Mouse (Mus musculus) brain, embryonic 18.5 days (tissue): ENCODE measurements around the gene Tgif1.
"Not testable (repeated sequence)": the region's sequence is repeated elsewhere in the genome, so short reads cannot be mapped to it uniquely, and the experiment has no call there.

Experiments used
- DNase-seq: peaks from one replicate; pipeline ENCODE4 v3.0.0-alpha.2; 2012; ENCODE audit warnings: low read depth, low spot score

Tgif1 gene

DNA sequence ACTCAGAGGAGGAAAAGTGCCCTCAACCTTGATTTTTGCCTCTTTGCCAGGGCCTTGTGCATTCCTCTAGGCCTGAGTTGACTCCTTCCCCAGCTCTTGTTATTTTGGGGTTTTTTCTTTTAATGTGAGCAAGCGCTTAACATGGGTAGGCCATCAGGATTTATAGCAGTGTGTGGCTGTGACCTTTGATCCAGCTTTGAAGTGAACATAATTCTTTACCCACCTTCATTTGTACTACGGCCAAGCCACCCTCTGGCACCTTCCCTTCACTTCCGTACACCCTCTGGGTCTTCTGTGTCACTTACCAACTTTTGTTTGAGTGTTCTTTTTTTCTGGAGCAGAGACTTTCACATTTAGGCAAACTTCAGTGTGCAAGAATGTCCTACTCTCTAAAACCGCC lies 10.1 kb downstream of the Tgif1 start:
- no peak for DNase-seq

GRCm38 (mm10) chr17:70838533-70838932 lies 14.8 kb downstream of the Tgif1 start:
- no peak for DNase-seq

GRCm38 (mm10) chr17:70838031-70838430 lies 15.3 kb downstream of the Tgif1 start:
- no peak for DNase-seq

DNA sequence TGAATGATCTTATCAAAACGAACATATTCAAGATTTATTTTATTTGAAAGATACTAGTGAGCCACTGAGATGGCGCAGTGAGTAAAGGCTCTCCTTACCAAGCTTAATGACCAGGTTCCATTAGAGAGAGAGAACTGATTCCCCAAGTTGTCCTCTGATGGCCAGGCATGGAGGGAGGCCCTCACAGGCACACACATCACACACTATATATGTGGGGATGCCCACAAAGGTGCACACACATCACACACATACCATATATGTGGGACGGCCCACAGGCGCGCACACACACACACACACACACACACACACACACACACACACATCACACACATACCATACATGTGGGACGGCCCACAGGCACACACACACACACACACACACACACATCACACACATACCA lies 15.9 kb downstream of the Tgif1 start:
- not testable (repeated sequence) for DNase-seq

GRCm38 (mm10) chr17:70836820-70837219 lies 16.5 kb downstream of the Tgif1 start:
- DNase-seq: no peak

DNA sequence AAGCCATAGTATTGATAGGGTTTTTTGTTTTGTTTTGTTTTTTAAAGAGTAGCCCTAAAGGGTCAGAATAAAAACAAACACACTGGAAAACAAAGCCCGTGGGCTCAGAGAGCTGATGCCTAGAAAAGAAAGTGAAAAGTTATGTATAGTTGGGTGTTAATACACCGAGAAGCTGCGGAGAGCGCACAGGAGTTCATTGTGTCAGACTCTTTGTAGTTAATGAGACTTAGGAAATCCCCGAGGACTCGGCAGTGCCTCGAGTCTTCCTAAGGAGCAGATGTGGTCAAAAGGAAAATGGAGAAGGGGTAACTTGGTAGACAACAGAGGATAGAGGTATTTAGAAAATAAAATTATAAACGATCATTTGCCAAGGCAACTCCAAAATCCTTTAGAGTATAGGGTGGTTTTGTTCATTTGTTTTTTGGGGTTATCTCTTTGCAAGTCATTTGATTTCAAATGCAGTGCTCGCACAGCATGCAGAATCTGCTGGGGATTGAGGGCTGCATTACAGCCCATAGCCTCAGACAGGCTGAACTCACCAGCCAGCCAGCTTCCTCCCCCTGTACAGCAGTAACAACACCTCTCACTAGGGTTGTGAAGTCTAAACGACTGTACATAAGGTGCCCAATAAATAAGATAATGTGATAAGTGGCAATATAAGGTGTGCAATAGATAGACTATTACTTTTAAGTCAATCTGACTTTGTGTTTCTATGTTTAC lies 18.1 kb downstream of the Tgif1 start:
- no peak for DNase-seq

GRCm38 (mm10) chr17:70834430-70834965 lies 18.8 kb downstream of the Tgif1 start:
- DNase-seq: no peak

DNA sequence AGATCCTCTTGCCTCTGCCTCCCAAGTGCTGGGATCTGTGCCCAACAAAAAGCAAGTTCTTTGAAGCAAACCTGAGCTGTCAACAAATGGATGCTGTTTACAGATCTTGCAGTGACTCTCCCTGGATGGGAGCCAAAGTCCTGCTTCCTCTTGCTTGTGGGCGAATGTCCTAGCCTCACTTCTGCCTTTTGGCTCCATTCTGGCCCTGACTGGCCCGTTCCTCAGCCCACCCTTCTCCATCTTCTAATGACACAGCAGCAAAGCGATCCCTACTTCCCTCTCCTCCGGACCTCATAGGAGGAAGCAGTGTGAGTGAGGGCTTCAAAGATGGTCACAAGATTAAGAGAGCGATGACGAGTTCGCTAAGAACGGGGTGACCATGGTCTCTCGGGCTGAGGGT lies 20.8 kb downstream of the Tgif1 start:
- DNase-seq: no peak

DNA sequence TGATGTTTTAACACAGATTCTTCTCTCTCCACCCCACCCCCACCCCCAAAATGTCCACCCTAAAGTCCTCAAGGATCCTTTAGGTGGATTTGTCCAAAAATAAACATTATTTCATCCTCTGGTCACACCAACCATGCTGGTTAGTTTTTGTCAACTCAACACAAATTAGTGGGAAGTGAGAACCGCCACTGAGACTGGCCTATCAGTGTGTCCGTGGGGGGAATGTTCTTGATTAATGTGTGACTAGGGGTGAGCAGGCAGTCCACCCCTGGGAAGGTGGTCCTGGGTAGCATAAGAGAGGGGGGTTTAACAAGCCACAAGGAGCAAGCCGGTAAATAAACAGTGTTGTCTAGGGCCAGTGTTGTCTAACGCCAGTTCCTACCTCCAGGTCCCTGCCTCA lies 21.8 kb downstream of the Tgif1 start:
- no peak for DNase-seq

DNA sequence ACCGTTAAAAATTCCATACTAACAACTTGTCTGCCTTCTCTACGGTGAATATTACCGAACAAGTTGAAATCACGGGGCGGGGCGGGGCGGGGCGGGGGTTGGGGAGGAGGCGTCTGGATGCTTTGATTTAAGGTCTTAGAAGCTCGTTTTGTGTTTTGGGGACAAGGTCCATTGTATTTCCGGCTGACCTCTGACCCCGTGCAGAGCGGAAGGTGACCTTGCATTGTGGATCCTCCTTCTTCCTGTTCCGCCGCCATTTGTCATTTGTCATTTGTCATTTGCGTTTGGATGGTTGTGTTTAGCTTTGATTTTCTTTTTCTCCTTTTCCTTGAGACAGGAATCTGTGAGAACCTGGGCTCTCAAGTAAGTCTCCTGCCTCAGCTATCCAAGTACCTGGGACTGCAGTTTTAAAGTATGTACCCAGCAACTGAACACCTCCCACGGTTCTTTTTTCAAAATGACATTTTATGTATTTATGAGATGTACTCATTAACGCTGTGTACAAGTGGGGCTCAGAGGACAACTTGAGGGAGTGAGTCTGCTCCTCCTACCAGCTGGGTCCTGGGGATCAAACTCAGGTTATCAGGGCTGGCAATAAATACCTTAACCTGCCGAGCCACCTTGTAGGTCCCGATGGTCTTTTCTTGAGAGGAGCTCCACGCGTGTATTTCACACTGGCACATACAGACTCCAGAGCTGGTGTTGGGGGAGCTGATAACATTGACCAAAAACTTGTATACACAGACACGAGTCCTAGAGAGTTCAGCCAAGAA lies 23.2 kb downstream of the Tgif1 start:
- DNase-seq: no peak

GRCm38 (mm10) chr17:70829217-70829616 lies 24.1 kb downstream of the Tgif1 start:
- no peak for DNase-seq

GRCm38 (mm10) chr17:70828569-70828968 lies 24.8 kb downstream of the Tgif1 start:
- DNase-seq: no peak

DNA sequence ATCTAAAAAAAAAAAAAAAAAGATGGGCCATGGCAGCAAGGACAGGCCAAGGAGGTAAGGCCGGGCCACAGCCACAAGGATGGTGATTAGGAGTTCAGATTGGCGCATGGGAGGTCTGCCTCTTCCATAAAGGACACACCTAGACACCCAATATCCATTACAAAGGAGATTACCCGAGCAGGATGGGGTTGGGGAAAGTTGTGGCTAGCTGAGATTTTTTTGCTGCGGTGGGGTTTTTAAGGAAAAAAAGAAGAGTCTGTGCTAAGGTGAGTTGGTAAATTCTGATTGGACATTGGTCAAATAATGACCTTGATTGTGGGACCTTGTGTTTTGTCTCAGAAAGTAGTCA lies 25.2 kb downstream of the Tgif1 start:
- no peak for DNase-seq

GRCm38 (mm10) chr17:70827463-70828179 lies 25.7 kb downstream of the Tgif1 start:
- DNase-seq: not testable (repeated sequence)

GRCm38 (mm10) chr17:70826227-70826626 lies 27.1 kb downstream of the Tgif1 start:
- no peak for DNase-seq

DNA sequence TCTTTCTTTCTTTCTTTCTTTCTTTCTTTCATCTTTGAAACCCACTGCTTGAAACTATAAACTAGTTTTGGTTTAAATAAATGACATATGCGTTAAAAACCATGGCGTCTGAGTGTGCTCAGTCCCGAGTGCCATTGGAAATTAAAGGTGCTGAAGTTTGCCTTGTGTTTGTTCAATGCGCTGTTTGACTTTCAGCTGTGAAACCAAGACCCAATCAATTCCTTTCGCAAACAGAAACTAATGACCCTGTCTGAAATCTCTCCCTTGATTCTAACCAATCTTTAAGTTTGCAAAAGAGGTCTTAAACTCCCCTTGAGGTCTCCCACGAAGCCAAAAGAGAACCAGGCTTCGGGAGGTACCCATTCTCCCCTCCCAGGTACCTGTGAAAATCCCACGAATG lies 30.3 kb downstream of the Tgif1 start:
- no peak for DNase-seq

- no peak for DNase-seq
These were observed 35.4 kb downstream of the Tgif1 start for GRCm38 (mm10) chr17:70817862-70818451.

DNA sequence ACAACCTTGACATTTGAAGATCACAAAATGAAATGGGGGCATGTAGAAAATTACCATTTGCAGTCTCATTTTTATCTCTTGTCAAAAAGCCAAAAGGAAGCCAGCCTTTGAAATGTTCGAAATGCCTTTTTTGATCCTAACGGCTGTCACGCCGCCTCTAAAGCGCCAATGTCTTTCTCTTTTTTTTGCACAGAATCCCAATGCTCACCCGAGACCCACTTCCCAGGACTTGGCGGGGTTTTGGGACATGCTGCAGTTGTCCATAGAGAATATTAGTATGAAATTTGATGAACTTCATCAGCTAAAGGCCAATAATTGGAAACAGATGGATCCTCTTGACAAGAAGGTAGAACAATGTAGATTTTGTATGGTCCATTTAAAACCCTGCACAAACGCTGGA lies 38.3 kb downstream of the Tgif1 start:
- no peak for DNase-seq

DNA sequence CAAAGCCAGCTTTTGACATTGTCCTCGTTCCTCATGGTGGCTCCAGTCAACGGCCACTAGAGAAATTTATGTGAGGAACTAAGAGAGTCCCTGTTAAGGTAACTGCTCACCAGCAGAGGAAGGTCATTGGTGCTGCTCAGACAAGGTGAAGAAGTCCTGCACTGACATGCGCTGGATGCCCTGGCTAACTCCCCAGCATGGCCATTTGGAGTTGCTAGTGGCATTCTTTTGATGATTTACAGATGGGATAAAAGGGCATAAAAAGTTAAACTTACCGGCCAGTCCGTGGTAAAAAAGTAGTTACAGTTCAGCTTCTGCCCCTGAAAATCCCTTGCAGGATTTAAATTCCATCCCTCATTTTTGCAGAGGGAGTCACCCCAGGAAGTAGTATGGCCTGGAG lies 42.6 kb downstream of the Tgif1 start:
- no peak for DNase-seq

DNA sequence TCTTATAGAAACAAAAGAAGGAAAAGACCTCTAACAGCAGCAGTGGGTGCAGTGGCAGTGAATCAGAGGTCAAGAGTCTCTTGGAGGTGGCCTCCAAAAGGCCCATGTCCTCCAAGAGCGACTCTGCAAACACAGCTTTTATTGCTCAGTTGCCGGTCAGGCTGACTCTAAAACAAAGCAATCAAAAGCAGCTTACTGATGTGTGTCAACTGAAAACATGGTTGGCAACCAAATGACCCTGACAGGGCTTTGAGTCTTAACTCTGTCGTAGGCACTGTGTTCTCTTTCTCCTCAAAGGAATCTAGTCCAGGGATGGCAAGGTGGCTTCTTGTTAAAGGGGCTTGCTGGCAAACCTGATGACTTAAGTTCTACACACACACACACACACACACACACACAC lies 43.6 kb downstream of the Tgif1 start:
- DNase-seq: no peak

GRCm38 (mm10) chr17:70808837-70809236 lies 44.5 kb downstream of the Tgif1 start:
- DNase-seq: no peak

DNA sequence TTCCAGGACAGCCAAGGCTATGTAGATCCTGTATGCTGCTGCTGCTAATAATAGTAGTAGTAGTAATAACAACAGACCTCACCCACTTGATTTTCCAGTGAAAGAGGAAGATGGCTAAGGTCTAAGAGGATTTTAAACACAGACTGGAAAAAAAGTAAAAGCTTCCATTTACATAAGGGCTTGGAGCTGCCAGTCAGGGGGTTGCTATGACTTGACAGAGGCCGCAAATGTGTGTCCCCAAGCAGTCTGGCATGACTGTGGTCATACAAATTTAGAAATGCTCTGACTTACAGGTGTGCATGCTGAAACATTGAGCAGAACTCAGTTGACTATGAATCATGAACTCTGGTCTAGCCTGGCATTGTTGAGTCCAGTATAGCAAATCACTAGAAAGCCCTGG lies 45.5 kb downstream of the Tgif1 start:
- DNase-seq: no peak
